Mouse (Mus musculus): ENCODE measurements at regions not wholly inside any gene's neighbourhood (a gene's known extent, or its start where the extent isn't known, plus 50 kb on each side); places are given as distances from the start of the nearest gene placed in this dataset.

- no peak for DNase-seq
These were observed 75.7 kb upstream of the Jak1 start for GRCm38 (mm10) chr4:101340741-101341140.

GRCm38 (mm10) chr4:101338211-101338610 is 73.1 kb upstream of the Jak1 start:
- no peak for DNase-seq

- no peak for DNase-seq
These were observed 71.7 kb upstream of the Jak1 start for GRCm38 (mm10) chr4:101336811-101337210.

GRCm38 (mm10) chr4:101336371-101336770 is 71.3 kb upstream of the Jak1 start:
- DNase-seq: no peak

GRCm38 (mm10) chr4:101333868-101334267 is 68.8 kb upstream of the Jak1 start:
- DNase-seq: no peak

- DNase-seq: no peak
These were observed 68.0 kb upstream of the Jak1 start for GRCm38 (mm10) chr4:101333036-101333435.

- no peak for DNase-seq
These were observed 66.1 kb upstream of the Jak1 start for GRCm38 (mm10) chr4:101331231-101331630.

GRCm38 (mm10) chr4:101329060-101329459 is 64.0 kb upstream of the Jak1 start:
- DNase-seq: no peak

- DNase-seq: no peak
These were observed 61.0 kb upstream of the Jak1 start for GRCm38 (mm10) chr4:101326067-101326466.

GRCm38 (mm10) chr4:101321731-101322130 is 56.6 kb upstream of the Jak1 start:
- no peak for DNase-seq

GRCm38 (mm10) chr4:101320587-101320986 is 55.5 kb upstream of the Jak1 start:
- DNase-seq: no peak

GRCm38 (mm10) chr4:101319681-101320220 is 54.7 kb upstream of the Jak1 start:
- DNase-seq: no peak

- DNase-seq: no peak
These were observed 53.8 kb upstream of the Jak1 start for GRCm38 (mm10) chr4:101318836-101319235.

- DNase-seq: no peak
These were observed 51.0 kb upstream of the Jak1 start for GRCm38 (mm10) chr4:101316061-101316460.

Small RNA genes lying in the stretch of these regions (microRNA-seq; reads per million reads assigned to microRNA genes)
- gene Mir101a: 84.8 to 403 reads per million in 2 experiments
